Mouse (Mus musculus) cerebellum, postnatal 10 days (tissue): ENCODE measurements around the gene Klk1b1.
"Not testable (repeated sequence)": the region's sequence is repeated elsewhere in the genome, so short reads cannot be mapped to it uniquely, and the experiment has no call there.

Experiments used
- DNase-seq, 2 experiments: peaks; one replicate each; pipeline ENCODE4 v3.0.0; 2021; ENCODE audit warnings: mixed read lengths in 2 of 2

Gene Klk1b1

GRCm38 (mm10) chr7:44011868-44012267, 45.3 kb downstream of the Klk1b1 start, which contains the start of gene Klk1b26:
Gene Klk1b26 (plus strand): TSS chr7:44012168.
- not testable (repeated sequence) for DNase-seq

- DNase-seq = not testable (repeated sequence)
These were observed 48.1 kb downstream of the Klk1b1 start for GRCm38 (mm10) chr7:44014666-44015065.

GRCm38 (mm10) chr7:44015071-44015470, 48.5 kb downstream of the Klk1b1 start:
- no peak for DNase-seq
